Mouse (Mus musculus) heart, postnatal 10 days (tissue): ENCODE data around the gene Leap2. TPM values are rescaled to one million over a fixed set of nuclear protein-coding genes. Genes with fewer than 3 reads are reported as not detected.

ENCODE experiments used
- DNase-seq, 2 experiments: peaks; one replicate each; pipeline ENCODE4 v3.0.0; 2021
- intact Hi-C: fragments of 180-260 bp; cut with DNase I; formaldehyde crosslinking; loops from one replicate; pipeline ENCODE4 v1.15.1; 2025
- microRNA-seq, 2 experiments: library from miRNA; unstranded; fragments of <30 nt; microRNA quantifications; one replicate each; pipeline ENCODE4 v1.2.0; 2022
- total RNA-seq, 2 experiments: library from RNA; stranded (reverse); gene quantifications; 2 replicates each; pipeline ENCODE4 v1.2.3; 2021

Leap2 gene
- total RNA-seq, 2 experiments from 2014 or later: not detected

DNA sequence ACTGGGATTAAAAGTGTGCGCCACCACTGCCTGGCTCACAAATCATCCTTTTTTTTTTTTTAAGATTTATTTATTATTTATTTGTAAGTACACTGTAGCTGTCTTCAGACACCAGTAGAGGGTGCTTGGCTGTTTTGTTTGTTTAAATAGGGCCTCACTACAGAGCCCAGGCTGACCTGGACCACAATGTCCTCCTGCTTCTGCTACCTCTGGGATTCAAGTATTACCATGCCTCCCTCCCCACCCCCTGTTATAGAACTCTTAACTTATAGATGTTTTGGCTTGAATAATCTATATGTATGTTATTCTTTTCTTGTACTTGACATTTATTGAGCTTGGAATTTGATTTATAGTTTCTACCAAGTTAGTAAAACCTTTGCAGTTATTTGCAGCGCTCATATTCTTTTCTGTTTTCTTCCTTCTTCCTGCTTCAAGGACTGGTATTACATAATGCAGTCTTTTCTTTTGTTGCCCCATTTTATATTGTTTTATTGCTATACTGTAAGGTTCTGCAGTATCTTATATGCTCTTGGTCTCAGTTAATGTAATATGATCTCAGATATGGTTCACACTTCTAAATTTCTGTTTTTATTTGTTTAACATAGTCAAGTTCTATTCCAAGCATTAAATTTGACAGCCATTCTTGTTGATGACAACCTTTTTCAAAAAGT, 39.1 kb downstream of the Leap2 start:
- no peak for DNase-seq
- intact Hi-C loops: no loop called here

DNA sequence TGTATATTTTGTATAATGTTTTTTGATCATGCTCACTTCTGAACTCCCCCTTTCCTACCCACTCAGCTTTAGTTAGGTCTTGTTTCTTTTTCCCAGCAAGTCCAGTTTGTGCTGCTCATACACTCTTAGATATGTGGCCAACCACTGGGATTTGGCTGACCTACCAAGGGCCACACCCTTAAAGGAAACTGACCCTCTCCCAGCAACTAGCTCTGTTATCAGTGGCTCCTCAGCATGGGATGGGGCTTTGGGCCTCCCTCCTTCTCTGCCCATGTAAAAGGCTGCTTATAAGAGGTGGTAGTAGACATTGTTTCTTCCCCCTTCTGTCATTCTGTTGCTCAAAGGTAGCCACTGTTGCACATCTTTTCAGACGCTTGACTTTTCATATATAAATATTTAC, 44.1 kb downstream of the Leap2 start:
- DNase-seq: peak; percentile 14 to 18
- intact Hi-C loops: no loop called here

Small RNA genes lying within 50 kb of the gene (microRNA-seq; reads per million reads assigned to microRNA genes)
- gene Mir6920: 0 reads per million in 2 experiments

Other genes with a start within 250 kb of the Leap2 start
- 100 to 1,000 TPM; 128 to 136 TPM for gene Hspa4, start 122.7 kb downstream of the Leap2 start, total RNA-seq
- 1 to 10 TPM; 7.5 to 8.1 TPM for gene Zcchc10, start 98.5 kb downstream of the Leap2 start, total RNA-seq
- 100 to 1,000 TPM; 127 to 129 TPM for gene Aff4, start 72.3 kb downstream of the Leap2 start, total RNA-seq
- 1,000 to 10,000 TPM; 2,089 to 2,111 TPM for gene Uqcrq, start 7.7 kb upstream of the Leap2 start, total RNA-seq
- gene Gdf9, start 7.9 kb upstream of the Leap2 start, total RNA-seq: under 1 TPM; 0.14 to 0.32 TPM
- gene Gm10447, start 33.9 kb upstream of the Leap2 start, total RNA-seq: under 1 TPM in 1 of 2 experiments, not detected in 1; 0.10 TPM
- gene Shroom1, start 34.0 kb upstream of the Leap2 start, total RNA-seq: under 1 TPM; 0.55 to 0.69 TPM
- gene Gm9837, start 47.3 kb upstream of the Leap2 start, total RNA-seq: not detected
- not detected for gene Gm9945, start 57.0 kb upstream of the Leap2 start, total RNA-seq
- gene Sowaha, start 57.1 kb upstream of the Leap2 start, total RNA-seq: under 1 TPM; 0.10 TPM
- gene Sept8, start 96.1 kb upstream of the Leap2 start, total RNA-seq: 10 to 100 TPM; 62.5 to 62.7 TPM
- 10 to 100 TPM; 12.3 to 14.4 TPM for gene Kif3a, start 144.2 kb upstream of the Leap2 start, total RNA-seq
- not detected for gene Il4, start 195.5 kb upstream of the Leap2 start, total RNA-seq
- gene Il13, start 211.5 kb upstream of the Leap2 start, total RNA-seq: not detected